Mouse (Mus musculus): ENCODE data around the gene Arnt2.

The Arnt2 gene

GRCm38 (mm10) chr7:84286526-84287225 lies 123.3 kb downstream of the Arnt2 start:
- no peak for DNase-seq (ENCODE audit: low spot score)

- no peak for DNase-seq (ENCODE audit: low spot score)
These were observed 124.2 kb downstream of the Arnt2 start for GRCm38 (mm10) chr7:84285790-84286189.

GRCm38 (mm10) chr7:84284974-84285373 lies 125.0 kb downstream of the Arnt2 start:
- DNase-seq (ENCODE audit: low spot score), result no peak

GRCm38 (mm10) chr7:84282231-84282630 lies 127.7 kb downstream of the Arnt2 start:
- DNase-seq (ENCODE audit: low spot score), result no peak

- no peak for DNase-seq (ENCODE audit: low spot score)
These were observed 130.7 kb downstream of the Arnt2 start for GRCm38 (mm10) chr7:84279231-84279630.

- no peak for DNase-seq (ENCODE audit: low spot score)
These were observed 134.7 kb downstream of the Arnt2 start for GRCm38 (mm10) chr7:84275312-84275711.

GRCm38 (mm10) chr7:84273930-84274329 lies 136.0 kb downstream of the Arnt2 start:
- no peak for DNase-seq (ENCODE audit: low spot score)

GRCm38 (mm10) chr7:84272206-84272818 lies 137.7 kb downstream of the Arnt2 start:
- peak; percentile 72 for DNase-seq (ENCODE audit: low spot score)

GRCm38 (mm10) chr7:84271429-84271828 lies 138.5 kb downstream of the Arnt2 start:
- no peak for DNase-seq (ENCODE audit: low spot score)

- no peak for DNase-seq (ENCODE audit: low spot score)
These were observed 146.5 kb downstream of the Arnt2 start for GRCm38 (mm10) chr7:84263466-84263865.

GRCm38 (mm10) chr7:84261341-84261740 lies 148.6 kb downstream of the Arnt2 start:
- DNase-seq (ENCODE audit: low spot score), result no peak

GRCm38 (mm10) chr7:84260401-84260800 lies 149.6 kb downstream of the Arnt2 start:
- no peak for DNase-seq (ENCODE audit: low spot score)

GRCm38 (mm10) chr7:84259309-84259985 lies 150.5 kb downstream of the Arnt2 start:
- no peak for DNase-seq (ENCODE audit: low spot score)

- no peak for DNase-seq (ENCODE audit: low spot score)
These were observed 153.3 kb downstream of the Arnt2 start for GRCm38 (mm10) chr7:84256661-84257060.

GRCm38 (mm10) chr7:84256245-84256644 lies 153.7 kb downstream of the Arnt2 start:
- DNase-seq (ENCODE audit: low spot score), result no peak

GRCm38 (mm10) chr7:84254916-84255315 lies 155.1 kb downstream of the Arnt2 start:
- no peak for DNase-seq (ENCODE audit: low spot score)

- DNase-seq (ENCODE audit: low spot score), result no peak
These were observed 155.7 kb downstream of the Arnt2 start for GRCm38 (mm10) chr7:84254311-84254710.

- no peak for DNase-seq (ENCODE audit: low spot score)
These were observed 158.3 kb downstream of the Arnt2 start for GRCm38 (mm10) chr7:84251667-84252066.

GRCm38 (mm10) chr7:84250736-84251135 lies 159.2 kb downstream of the Arnt2 start:
- DNase-seq (ENCODE audit: low spot score), result no peak

GRCm38 (mm10) chr7:84249951-84250350 lies 160.0 kb downstream of the Arnt2 start:
- DNase-seq (ENCODE audit: low spot score), result no peak

- DNase-seq (ENCODE audit: low spot score), result no peak
These were observed 160.6 kb downstream of the Arnt2 start for GRCm38 (mm10) chr7:84249381-84249780.

- no peak for DNase-seq (ENCODE audit: low spot score)
These were observed 161.9 kb downstream of the Arnt2 start for GRCm38 (mm10) chr7:84247960-84248665.

GRCm38 (mm10) chr7:84246878-84247277 lies 163.1 kb downstream of the Arnt2 start:
- DNase-seq (ENCODE audit: low spot score), result no peak

All from urinary bladder, postnatal 25 days (tissue).